Mouse (Mus musculus) adrenal gland, postnatal 25 days (tissue): ENCODE measurements around the gene Vmn2r95. TPM values are rescaled to one million over a fixed set of nuclear protein-coding genes. Genes with fewer than 3 reads are reported as not detected.
"Not testable (repeated sequence)": the region's sequence is repeated elsewhere in the genome, so short reads cannot be mapped to it uniquely, and the experiment has no call there.

Experiments
- DNase-seq: peaks from one replicate; pipeline ENCODE4 v3.0.0; 2021; ENCODE audit warnings: mixed read lengths
- long read RNA-seq: library from polyadenylated mRNA; stranded (forward); transcript quantifications from one replicate; pipeline ENCODE4 v2.0.0, GENCODE M21; 2021
- total RNA-seq: library from RNA; stranded (reverse); gene quantifications from 2 replicates; pipeline ENCODE4 v1.2.3, GENCODE M21; 2021

The Vmn2r95 gene
- total RNA-seq = not detected in 2 replicates
- long read RNA-seq = 0 reads

- DNase-seq = no peak
These were observed at the start of gene Vmn2r95 for GRCm38 (mm10) chr17:18423778-18424177. Gene Vmn2r95 (plus strand): TSS chr17:18424078.

- DNase-seq = no peak
These were observed 31.8 kb downstream of the Vmn2r95 start for GRCm38 (mm10) chr17:18455619-18456140.

GRCm38 (mm10) chr17:18458126-18458634, 34.3 kb downstream of the Vmn2r95 start:
- DNase-seq = not testable (repeated sequence)

GRCm38 (mm10) chr17:18462695-18463094, 38.8 kb downstream of the Vmn2r95 start:
- no peak for DNase-seq

- DNase-seq = no peak
These were observed 56.0 kb downstream of the Vmn2r95 start for GRCm38 (mm10) chr17:18479885-18480284.

Other genes with a start within 250 kb of the Vmn2r95 start
- gene Vmn2r94, start 146.3 kb upstream of the Vmn2r95 start, total RNA-seq = not detected in 2 replicates
- gene Vmn2r93, start 126.0 kb upstream of the Vmn2r95 start, total RNA-seq = not detected in 2 replicates
- gene Vmn2r96, start 149.1 kb downstream of the Vmn2r95 start, total RNA-seq = not detected in 2 replicates